Mouse (Mus musculus) gastrocnemius, adult 8-10 months (tissue): ENCODE data around the gene Dspp. TPM values are rescaled to one million over a fixed set of nuclear protein-coding genes. Genes with fewer than 3 reads are reported as not detected.

Source experiments
- DNase-seq, 2 experiments: peaks; one replicate each; pipeline ENCODE4 v3.0.0; 2022; ENCODE audit warnings: low spot score in 2 of 2
- total RNA-seq, 4 experiments: library from RNA; stranded (reverse); gene quantifications; 2 replicates each; pipeline ENCODE4 v1.2.4; 2022

Dspp gene
- not detected for total RNA-seq

DNA sequence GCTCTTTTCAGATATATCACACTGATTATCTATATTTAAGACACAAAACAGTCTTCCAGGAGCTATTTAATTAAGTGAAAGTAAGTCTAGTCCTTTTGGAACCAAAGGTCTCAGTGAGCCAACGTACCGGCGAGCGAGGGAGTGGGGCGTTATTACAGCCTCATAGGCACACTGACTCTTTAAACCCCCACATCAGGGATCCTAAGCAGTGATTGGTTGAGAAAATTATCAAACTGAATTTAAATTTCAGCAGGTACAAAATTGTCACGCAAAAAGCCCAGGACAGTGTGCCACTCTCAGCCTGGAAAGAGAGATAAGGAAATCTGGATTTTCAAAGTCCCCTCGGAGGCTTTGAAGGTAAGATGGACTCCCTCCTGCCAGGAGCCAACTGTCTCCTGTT, at the start of gene Dspp:
Gene Dspp (plus strand): TSS at position 301 of the 400 bp plus-strand sequence.
- no peak for DNase-seq

- no peak for DNase-seq
Observed at GRCm38 (mm10) chr5:104124016-104124658, 46.4 kb upstream of the Dspp start.

- no peak for DNase-seq
Observed at GRCm38 (mm10) chr5:104126561-104127320, 43.8 kb upstream of the Dspp start.

- DNase-seq: no peak
Observed at GRCm38 (mm10) chr5:104127351-104127750, 43.2 kb upstream of the Dspp start.

- peak in 1 of 2 experiments; percentile 35 for DNase-seq
Observed at GRCm38 (mm10) chr5:104128281-104129031, 42.1 kb upstream of the Dspp start.

GRCm38 (mm10) chr5:104130891-104131290, 39.6 kb upstream of the Dspp start:
- no peak for DNase-seq

- DNase-seq: no peak
Observed at GRCm38 (mm10) chr5:104131544-104131943, 39.0 kb upstream of the Dspp start.

DNA sequence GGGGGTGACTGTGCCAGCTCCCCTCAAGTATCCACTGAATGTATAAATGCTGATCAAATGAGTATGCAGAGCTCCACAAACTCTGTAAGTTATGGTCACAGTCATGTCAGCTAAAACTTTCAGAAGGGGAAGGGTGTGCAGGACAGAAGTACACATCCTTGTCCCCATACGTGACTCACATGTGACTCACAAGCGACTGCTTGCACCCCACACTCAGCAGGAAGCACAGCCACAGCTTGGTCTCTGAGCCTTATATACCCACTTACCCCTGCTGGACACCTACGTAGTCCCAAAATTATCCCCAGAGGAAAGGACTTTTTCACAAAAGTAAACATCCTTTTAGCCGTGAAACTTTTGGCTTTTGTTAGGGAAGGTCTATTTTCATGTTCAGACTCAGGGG, 36.8 kb upstream of the Dspp start:
- DNase-seq: no peak

DNA sequence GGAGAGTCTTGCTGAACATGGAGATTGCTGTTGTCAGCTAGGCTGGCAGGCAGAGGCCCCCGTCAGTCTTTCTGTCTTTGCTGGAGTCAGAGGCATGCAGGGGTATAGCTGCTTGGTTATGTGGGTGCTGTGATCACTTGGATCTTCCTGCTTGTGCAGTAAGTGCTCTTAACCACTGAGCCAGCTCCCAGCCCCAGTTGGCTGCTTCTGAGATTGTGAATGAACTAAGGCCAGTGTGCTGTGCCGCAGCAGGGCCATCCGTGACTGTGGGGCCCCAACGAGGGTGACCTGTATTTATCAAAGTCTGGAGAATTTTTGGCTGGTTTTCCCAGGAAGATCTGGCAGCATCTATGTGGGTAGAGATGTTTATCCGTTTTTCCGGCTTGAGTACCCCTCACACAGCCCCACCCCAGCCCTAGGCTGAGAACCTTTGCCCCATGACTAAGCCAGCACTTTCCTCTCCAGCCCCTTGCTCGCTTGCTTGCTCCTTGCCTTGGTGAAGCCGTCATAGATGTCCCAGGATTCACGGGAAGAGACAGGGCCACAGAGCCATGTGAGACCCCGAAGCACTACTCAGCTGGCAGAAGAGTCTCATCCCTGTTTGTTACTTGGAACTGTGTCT, 32.5 kb upstream of the Dspp start:
- no peak for DNase-seq

DNA sequence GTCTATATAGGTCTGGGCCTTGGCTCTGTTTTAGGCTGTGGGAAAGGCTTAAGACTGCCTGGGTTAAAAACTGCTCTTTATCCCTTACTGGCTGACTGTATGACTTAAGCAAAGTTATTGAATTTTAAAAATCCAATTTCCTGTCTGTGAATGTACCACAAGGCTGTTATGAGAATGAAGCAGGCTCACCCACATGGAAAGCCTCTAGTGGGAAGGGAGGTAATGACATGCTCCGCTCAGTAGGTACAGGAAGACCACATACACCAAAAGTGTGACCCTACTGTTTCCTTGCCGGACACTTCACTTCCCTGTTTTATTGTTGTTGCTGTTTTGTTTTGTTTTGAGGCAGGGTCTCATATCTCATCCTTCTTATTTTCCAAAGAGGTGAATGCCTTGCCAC, 29.4 kb upstream of the Dspp start:
- no peak for DNase-seq

GRCm38 (mm10) chr5:104144057-104144456, 26.5 kb upstream of the Dspp start:
- DNase-seq: no peak

DNA sequence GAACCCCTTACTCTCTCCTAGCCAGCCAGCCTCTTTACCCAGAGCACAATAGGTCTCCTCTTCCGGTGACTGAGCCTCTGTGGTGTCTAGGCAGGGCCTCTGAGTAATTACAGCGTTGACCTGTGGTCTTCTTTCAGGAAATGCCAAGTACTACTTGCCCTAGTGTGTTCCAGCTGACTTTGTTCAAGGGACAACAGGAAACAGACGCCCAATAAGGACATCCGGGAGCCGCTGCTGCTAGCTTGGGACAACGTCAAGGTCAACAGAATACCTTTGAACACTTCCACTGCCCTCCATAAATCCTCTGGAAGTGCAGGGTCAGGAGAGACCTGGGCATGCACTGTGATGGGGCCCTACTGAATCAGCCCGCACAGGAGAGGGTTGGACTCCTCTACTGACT, 21.2 kb upstream of the Dspp start:
- no peak for DNase-seq

DNA sequence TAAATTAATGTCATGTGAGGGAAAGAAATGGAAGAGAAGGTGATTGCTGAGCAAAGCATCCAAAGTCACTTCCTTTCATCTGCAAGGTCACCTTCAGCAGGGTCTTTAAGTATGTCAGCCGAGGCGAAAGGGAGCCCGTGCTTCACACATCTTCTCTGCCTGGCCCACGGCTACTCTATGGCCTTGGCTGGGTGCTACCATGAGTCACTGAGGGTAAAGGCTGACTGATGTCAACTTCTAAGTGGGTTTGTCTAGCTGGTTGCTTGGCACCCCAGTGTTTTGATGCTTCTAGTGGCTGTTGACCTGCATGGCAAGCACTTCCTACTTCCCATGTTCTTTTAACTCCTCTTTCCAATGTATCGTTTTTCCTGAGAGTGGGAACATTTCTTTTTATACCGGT, 20.3 kb upstream of the Dspp start:
- no peak for DNase-seq

- no peak for DNase-seq
Observed at GRCm38 (mm10) chr5:104157701-104158100, 12.8 kb upstream of the Dspp start.

DNA sequence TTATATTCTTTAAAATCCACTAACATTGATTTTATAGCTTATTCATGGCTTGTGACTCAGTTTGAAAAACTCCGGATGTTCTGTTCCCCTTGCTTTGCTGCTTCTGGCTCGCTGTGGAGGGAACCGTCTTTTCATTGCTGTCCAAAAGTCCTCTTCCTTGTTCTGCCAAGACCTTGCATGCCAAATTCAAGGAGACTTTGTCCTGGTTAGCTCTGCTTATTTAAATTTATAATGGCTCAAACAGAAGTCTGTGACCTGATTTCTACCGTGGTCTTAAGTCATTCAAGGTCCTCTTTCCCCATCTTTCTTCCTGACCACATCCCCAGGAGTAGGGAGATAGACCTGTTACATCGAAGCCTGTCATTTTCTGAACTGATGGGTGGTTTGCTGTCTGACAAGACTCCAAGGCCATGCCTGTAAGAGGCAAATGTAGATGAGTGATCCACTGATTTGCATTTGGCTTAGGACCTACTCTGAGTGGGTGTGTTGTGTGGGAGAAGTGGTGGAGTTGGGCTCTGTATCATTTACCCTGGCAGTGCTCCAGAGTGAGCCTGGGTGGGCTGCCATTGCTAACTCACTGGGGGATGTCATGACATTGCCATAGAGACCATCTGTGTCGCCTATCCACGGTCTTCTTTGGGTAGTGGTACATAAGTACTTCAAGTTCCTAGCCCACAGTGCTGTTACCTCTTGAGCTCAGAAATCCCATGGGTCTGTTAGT, 12.0 kb upstream of the Dspp start:
- DNase-seq: no peak

- no peak for DNase-seq
Observed at GRCm38 (mm10) chr5:104160581-104160980, 9.9 kb upstream of the Dspp start.

DNA sequence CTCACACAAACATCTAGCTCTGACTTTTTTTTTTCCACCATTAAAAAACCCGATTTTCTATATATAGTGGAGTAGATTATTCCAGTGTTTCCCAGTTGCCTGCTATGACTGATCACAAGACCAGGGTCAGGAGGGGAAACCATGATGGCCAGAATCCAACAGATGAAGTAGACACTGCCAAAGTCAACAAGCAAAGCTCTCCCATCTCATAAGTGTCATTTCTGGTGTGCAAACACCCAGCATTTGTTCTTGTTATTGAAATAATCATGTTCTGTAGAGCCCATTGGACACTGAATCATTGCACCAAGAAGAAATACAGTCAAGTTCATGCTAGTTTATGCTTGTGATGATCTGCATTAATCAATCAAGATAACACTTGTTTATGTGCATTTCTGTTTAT, 9.1 kb upstream of the Dspp start:
- DNase-seq: no peak

DNA sequence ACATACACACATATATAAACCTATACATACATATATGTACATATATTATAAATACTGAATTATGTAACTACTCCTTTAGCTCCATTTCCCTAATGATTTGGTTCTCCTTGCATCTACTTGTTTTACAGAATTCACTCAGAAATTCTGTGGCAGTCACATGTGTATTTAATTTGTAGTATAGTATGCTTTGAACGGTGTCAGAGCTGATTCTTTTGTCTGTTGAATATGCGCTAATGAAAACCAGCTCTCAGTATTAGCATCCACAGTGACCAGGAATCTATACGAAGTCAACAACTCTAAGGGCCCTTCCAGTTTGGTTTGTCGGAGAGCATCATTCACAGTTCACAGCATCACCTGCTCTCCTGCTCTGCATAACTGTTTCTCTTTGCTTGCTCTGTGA, 7.0 kb upstream of the Dspp start:
- DNase-seq: no peak

- no peak for DNase-seq
Observed at GRCm38 (mm10) chr5:104173094-104173493, 2.6 kb downstream of the Dspp start.

- no peak for DNase-seq
Observed at GRCm38 (mm10) chr5:104183743-104184142, 13.2 kb downstream of the Dspp start.

GRCm38 (mm10) chr5:104187281-104187680, 16.8 kb downstream of the Dspp start:
- no peak for DNase-seq
